Mouse (Mus musculus) lung, postnatal 4 days (tissue): ENCODE results near the gene Limk2.

Experiments used
- DNase-seq, 2 experiments: peaks; one replicate each; pipeline ENCODE4 v3.0.0; 2021

The Limk2 gene

GRCm38 (mm10) chr11:3408997-3409732 is at the start of gene Limk2:
Gene Limk2 (minus strand): TSS chr11:3409189.
- DNase-seq: peak; percentile 93 to 96

DNA sequence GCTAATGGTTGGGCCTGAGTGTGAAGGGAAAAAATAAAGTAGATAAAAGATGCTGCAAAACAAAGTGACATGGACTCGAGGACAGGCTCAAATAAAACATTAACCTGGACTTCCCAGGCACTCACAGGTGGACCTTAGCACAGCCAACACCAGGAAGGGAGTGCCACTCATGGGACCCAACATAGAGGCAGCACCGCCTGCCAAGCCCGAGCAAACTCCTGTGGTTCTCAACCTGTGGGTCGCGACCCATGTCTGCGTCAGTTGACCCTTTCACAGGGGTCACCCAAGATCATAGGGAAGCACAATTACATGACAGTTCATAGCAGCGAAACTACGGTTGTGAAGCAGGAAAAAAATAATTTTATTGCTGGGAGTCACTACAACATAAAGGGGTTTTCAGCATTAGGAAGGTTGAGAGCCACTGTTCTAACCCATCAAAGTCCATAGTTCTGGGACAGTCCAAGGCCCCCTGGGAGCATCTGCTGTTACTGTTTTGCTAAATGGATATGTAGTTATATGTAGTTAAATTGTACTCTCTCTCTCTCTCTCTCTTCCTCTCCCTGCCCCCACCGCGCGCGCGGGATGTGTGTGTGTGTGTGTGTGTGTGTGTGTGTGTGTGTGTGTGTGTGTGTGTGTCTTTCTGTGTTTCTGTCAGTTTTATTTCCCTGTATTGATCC is 49.6 kb upstream of the Limk2 start:
- no peak for DNase-seq

DNA sequence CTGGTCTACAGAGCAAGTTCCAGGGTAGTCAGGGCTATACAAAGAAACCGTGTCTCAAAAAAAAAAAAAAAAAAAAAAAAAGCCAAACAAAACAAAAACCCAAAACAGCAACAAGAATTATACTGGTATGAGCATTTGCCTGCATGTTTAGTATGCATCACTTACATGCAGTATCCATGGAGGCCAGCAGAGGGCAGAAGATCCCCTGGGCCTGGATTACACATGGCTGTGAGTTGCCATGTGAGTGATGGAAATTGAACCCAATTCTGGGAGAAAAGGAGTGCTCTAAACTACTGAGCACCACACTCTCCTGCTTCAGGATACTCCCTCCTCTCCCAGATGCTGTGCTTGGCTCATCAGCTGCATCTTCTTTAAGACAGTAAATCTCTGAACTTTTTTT is 47.4 kb upstream of the Limk2 start:
- peak; percentile 44 to 76 for DNase-seq

- DNase-seq: no peak
Observed at GRCm38 (mm10) chr11:3454506-3454905, 45.5 kb upstream of the Limk2 start.

- peak; percentile 24 to 35 for DNase-seq
Observed at GRCm38 (mm10) chr11:3453467-3453866, 44.5 kb upstream of the Limk2 start.

DNA sequence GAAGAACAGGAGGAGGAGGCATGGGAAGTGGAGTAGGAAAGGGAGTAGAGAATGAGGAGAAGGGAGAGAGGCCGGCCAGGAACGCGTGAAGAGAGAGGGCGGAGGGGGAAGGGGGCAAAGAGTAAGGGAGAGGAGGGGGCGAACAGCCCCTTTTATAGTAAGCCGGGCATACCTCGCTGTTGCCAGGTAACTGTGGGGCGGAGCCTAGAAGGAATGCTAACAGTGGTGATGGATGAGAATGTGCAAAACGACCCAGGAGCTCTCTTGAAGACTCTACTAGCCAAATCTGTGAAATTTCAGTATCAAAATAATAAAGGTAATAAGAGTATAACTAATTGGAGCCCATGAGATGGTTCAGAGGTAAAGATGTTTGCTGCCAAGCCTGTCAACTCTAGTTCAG is 43.8 kb upstream of the Limk2 start:
- peak; percentile 16 to 30 for DNase-seq

DNA sequence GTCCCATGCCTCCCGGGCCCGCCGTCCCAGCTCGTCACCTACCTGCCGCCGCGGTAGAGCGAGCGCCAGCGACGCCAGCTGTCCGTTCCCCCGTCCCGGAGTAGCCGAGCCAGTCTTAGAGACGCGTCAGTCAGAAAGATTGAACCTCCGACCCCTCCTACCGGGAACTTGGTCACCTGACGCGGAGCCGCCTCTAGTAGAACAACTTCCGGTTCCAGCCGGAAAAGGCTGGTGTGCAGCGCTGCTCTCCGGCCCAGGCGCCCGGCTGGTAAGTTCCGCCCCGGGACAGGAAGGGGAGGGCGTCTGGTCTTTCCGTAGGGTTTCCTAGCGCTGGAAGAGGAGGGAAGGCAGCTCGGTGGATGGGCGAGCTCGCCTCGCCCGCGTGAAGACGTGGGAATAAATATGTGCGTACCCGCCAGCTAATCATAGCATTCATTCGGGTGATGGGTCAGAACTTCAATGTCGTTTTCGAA is 43.2 kb upstream of the Limk2 start, which contains the start of gene Rnf185:
TSS of gene Rnf185 (minus strand) at position 197 of the 473 bp plus-strand sequence.
- peak; percentile 95 to 96 for DNase-seq

DNA sequence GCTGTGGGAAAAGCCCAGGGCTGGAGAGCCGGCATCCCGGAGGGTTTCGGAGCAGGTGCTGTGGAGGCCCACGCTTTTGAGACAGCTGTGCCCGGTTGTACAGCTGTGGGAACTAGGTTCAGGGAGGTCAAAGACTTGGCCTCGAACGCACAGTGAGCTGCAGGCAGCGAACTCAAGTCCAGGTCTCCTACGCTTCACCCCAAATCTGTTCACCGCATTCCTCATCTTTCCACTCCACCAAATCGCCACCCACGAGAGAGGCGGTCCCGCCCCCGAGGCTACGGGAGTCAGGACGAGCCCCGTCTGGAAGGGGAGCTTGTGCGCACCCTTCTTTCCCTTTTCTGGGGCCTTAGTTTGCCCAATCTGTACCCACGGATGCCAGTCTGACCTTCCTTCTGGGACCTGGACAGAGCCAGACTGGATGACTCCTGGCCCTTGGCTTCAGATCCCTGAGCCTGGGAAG is 42.7 kb upstream of the Limk2 start:
- no peak for DNase-seq

GRCm38 (mm10) chr11:3444875-3445274 is 35.9 kb upstream of the Limk2 start:
- DNase-seq: no peak

DNA sequence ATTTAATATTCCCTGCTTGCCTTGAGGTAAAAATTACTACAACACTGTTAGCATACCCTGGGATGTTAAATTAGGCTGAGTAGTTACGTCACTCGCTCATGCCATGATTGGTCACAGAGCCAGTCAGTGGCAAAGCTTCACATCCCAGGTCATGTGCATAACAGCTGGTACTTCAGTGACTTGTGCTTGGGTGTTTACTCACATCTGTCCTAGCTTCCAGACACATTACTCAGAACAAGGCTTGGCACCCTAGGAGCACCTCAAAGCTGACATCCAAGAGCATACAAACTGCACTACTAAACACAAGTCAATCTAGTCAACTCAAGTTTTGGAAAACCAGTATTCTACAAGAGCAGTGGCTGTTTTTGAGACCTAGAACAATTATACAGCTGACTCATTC is 34.1 kb upstream of the Limk2 start:
- DNase-seq: no peak

GRCm38 (mm10) chr11:3442677-3443076 is 33.7 kb upstream of the Limk2 start:
- no peak for DNase-seq

- DNase-seq: peak in 1 of 2 experiments; percentile 30
Observed at GRCm38 (mm10) chr11:3441696-3442443, 32.9 kb upstream of the Limk2 start.

- no peak for DNase-seq
Observed at GRCm38 (mm10) chr11:3437621-3438020, 28.6 kb upstream of the Limk2 start.

GRCm38 (mm10) chr11:3433809-3434208 is 24.8 kb upstream of the Limk2 start:
- DNase-seq: no peak

- DNase-seq: no peak
Observed at GRCm38 (mm10) chr11:3431976-3432603, 23.1 kb upstream of the Limk2 start.

DNA sequence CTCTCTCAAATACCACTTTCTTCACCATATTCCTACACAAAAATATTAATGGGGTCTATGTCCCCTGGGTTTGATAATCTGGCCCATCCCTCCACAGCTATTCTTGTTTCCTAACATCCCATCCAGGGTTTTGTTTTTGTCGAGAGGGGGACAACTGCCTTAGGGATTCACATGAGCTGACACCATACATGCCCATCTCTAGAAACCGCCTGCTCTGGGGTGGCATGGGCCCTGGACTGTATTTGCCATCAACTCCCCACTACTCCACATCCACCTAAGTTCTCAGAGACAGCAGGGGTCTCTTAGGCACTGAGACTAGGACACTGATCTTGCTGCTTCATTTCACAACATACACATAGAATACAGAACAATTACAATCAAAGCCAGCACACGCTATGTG is 22.5 kb upstream of the Limk2 start:
- DNase-seq: no peak

- DNase-seq: no peak
Observed at GRCm38 (mm10) chr11:3428632-3429031, 19.6 kb upstream of the Limk2 start.

- DNase-seq: no peak
Observed at GRCm38 (mm10) chr11:3427697-3428230, 18.8 kb upstream of the Limk2 start.

GRCm38 (mm10) chr11:3422242-3422641 is 13.3 kb upstream of the Limk2 start:
- DNase-seq: no peak

DNA sequence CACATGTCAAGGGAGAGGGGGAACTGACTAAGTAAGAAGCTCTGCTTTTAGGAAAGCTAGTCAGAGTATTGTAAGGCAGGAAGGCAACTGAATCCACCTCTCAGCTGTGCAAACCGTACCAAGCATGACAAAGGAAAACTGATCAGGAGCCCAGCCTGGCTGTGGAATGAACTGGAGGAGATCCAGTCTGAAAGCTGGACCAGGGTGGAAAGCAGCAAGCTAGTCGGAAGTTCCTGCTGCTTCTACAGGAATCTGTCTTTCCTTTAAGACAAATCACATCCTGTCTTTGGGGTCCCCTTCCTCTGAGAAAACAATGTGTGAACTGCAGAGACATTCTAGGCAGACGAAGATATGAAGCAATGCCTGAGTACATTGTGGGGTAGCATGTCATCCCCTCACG is 9.8 kb upstream of the Limk2 start:
- peak; percentile 14 to 36 for DNase-seq

- peak in 1 of 2 experiments; percentile 39 for DNase-seq
Observed at GRCm38 (mm10) chr11:3417795-3418194, 8.8 kb upstream of the Limk2 start.

- DNase-seq: no peak
Observed at GRCm38 (mm10) chr11:3416399-3416798, 7.4 kb upstream of the Limk2 start.

GRCm38 (mm10) chr11:3412111-3412510 is 3.1 kb upstream of the Limk2 start:
- no peak for DNase-seq
